Mouse (Mus musculus): Measurements from ENCODE around the gene Tepsin. TPM values are rescaled to one million over a fixed set of nuclear protein-coding genes. Genes with fewer than 3 reads are reported as not detected.

The Tepsin gene
- polyA plus RNA-seq, 1 experiment = 12.2 TPM

DNA sequence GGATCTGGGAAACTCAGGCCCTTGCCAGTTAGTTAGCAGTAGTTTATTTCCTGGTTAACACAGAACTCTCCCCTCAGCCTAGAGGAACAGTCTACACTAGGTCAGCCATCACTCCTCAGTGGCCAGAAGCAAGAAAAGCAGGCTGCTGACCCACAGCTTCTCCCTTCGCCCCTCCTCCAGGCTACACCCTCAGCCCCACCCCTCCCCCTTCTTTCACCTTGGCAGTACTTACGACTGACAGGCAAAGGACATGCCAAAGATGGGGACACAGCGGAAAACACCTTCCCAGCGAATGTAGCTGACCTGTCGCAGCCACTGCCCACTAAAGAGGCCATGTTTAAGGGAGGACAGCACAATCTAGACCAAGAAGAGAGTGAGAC lies 39.1 kb upstream of the Tepsin start:
- Histone ChIP-seq H3K4me1 (ENCODE audit: control insufficient read depth, insufficient read depth, low read length) (no peaks in the 10 kb centered on the region), H3K9ac (ENCODE audit: low read depth, poor library complexity, severe bottlenecking) (no peak overlapping the region), H3K9me3 (replicated peaks; ENCODE audit: control insufficient read depth, insufficient read depth, low read length, poor library complexity, severe bottlenecking) (no peaks in the 10 kb centered on the region), H3K36me3 (ENCODE audit: control insufficient read depth, insufficient read depth, low read length, poor library complexity, severe bottlenecking) (no peaks in the 10 kb centered on the region; the same call in 1 of the 2 replicates), H3K4me3 (ENCODE audit: low read depth, low read length) (no peak overlapping the region), H3K27me3 (ENCODE audit: control insufficient read depth, insufficient read depth, low read length, poor library complexity, severe bottlenecking) (no peaks in the 10 kb centered on the region), H3K27ac (ENCODE audit: insufficient read depth, low read length) (no peak overlapping the region)
- TF ChIP-seq EP300 (IDR thresholded peaks at IDR 0.05; ENCODE audit: insufficient read depth, low read depth, low read length) = no peak

DNA sequence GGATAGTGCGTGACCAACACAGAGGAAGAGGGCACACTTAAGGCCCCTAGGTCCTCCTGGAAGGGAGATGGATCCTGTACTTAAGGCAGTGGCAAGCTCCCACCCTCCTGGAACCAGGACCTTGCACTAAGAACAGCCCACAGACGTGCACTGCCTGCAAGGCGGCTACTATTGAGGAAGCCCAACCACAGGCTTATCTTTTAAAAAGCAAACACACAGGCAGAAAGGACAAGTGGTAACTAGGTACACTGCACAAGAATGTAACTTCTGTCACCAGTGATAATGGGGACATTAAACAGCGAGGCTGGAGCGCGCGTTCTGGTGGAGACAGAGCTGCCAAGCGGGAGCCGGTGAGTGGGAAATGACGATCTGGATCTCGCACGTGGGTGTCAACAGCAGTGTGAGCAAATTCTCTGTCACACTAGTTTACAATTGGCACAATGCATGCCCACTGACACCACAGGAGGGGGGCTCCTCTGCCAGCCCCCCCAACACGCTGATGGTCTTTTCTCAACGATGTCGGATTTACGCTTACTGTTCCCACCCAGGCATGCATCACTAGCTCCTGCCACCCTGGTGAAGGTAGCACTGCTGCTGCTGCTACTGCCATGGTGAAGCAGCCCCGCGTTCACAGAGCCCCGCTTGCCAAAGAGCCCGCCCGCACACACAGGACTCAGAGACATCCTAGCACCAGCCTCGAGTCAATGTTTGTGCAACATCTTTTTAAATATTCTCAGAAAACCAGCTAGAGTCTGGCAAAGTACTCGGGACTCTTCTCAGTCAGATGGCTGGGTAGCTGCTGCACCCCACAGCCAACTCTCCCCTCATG lies 38.5 kb upstream of the Tepsin start:
- no peak overlapping the region for H3K4me3 ChIP-seq (ENCODE audit: low read depth, low read length)
- H3K36me3 ChIP-seq (ENCODE audit: control insufficient read depth, insufficient read depth, low read length, poor library complexity, severe bottlenecking) = no peaks in the 10 kb centered on the region; the same call in 1 of the 2 replicates
- H3K27ac ChIP-seq (ENCODE audit: insufficient read depth, low read length) = no peak overlapping the region
- H3K4me1 ChIP-seq (ENCODE audit: control insufficient read depth, insufficient read depth, low read length) = no peaks in the 10 kb centered on the region
- TF ChIP-seq POLR2A (IDR thresholded peaks at IDR 0.05; ENCODE audit: insufficient read depth, low read length) (no peak), EP300 (IDR thresholded peaks at IDR 0.05; ENCODE audit: insufficient read depth, low read depth, low read length) (no peak), CTCF (IDR thresholded peaks at IDR 0.05; ENCODE audit: low read depth, low read length) (no peak)
- H3K9ac ChIP-seq (ENCODE audit: low read depth, poor library complexity, severe bottlenecking) = no peak overlapping the region
- H3K9me3 ChIP-seq (replicated peaks; ENCODE audit: control insufficient read depth, insufficient read depth, low read length, poor library complexity, severe bottlenecking) = no peaks in the 10 kb centered on the region
- no peaks in the 10 kb centered on the region for H3K27me3 ChIP-seq (ENCODE audit: control insufficient read depth, insufficient read depth, low read length, poor library complexity, severe bottlenecking)

DNA sequence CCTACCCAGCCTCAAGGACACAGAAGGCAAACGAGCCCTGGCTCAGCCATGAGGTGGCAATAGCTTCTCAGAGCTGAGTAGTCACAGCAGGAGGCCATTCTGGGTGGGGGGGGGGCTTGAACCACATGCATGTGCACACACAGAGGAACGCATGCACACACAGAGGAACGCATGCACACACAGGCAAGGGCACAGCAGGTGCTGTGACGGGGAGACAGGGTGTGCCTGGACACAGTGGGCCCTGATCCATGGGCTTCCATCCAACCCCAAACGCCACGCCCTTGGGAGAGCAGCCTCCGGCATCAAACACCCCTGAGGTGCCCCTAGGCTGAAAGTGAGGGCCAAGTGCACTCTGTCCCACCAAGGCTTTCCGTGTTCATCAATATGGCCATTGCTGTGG lies 37.7 kb upstream of the Tepsin start:
- no peaks in the 10 kb centered on the region for H3K9me3 ChIP-seq (replicated peaks; ENCODE audit: control insufficient read depth, insufficient read depth, low read length, poor library complexity, severe bottlenecking)
- no peaks in the 10 kb centered on the region; the same call in 1 of the 2 replicates for H3K36me3 ChIP-seq (ENCODE audit: control insufficient read depth, insufficient read depth, low read length, poor library complexity, severe bottlenecking)
- H3K9ac ChIP-seq (ENCODE audit: low read depth, poor library complexity, severe bottlenecking) = no peak overlapping the region
- H3K4me1 ChIP-seq (ENCODE audit: control insufficient read depth, insufficient read depth, low read length) = no peaks in the 10 kb centered on the region
- H3K27ac ChIP-seq (ENCODE audit: insufficient read depth, low read length) = no peak overlapping the region
- no peaks in the 10 kb centered on the region for H3K27me3 ChIP-seq (ENCODE audit: control insufficient read depth, insufficient read depth, low read length, poor library complexity, severe bottlenecking)
- TF ChIP-seq CTCF (IDR thresholded peaks at IDR 0.05; ENCODE audit: low read depth, low read length) = no peak
- TF ChIP-seq POLR2A (IDR thresholded peaks at IDR 0.05; ENCODE audit: insufficient read depth, low read length) = no peak
- TF ChIP-seq EP300 (IDR thresholded peaks at IDR 0.05; ENCODE audit: insufficient read depth, low read depth, low read length) = no peak
- H3K4me3 ChIP-seq (ENCODE audit: low read depth, low read length) = no peak overlapping the region

DNA sequence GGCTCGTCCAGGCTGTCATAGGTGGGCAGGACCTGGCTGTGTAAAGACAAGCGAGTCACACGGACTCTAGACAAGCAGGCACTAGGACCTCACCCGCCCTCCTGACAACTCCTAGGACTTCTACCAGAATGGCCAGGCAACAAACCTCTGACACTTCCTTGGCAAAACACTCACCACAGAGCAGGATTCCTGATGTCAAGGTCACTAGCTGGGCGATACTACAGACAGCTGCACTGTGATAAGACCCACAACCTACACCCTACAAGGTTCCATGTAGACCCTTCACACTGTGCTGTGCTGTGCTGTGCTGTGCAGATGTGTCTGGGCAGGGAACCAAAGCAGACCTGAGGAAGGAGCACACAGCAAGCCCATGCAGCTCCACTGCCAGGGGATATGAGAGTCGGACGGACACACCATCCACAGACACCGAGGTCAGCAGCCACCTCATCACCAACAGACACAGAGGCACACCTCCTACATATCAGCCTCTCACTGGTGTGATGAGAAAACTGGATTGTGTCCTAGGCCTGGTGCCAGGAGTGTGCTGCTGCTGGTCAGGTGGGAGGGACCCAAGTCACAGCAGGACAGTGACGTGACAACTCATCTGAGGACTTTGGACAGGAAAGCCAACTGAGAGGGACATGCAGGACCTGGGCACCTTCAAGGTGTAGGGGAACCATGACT lies 36.5 kb upstream of the Tepsin start:
- Histone ChIP-seq H3K9me3 (replicated peaks; ENCODE audit: control insufficient read depth, insufficient read depth, low read length, poor library complexity, severe bottlenecking) (no peaks in the 10 kb centered on the region), H3K9ac (ENCODE audit: low read depth, poor library complexity, severe bottlenecking) (no peak overlapping the region), H3K4me1 (ENCODE audit: control insufficient read depth, insufficient read depth, low read length) (no peaks in the 10 kb centered on the region), H3K27me3 (ENCODE audit: control insufficient read depth, insufficient read depth, low read length, poor library complexity, severe bottlenecking) (no peaks in the 10 kb centered on the region), H3K27ac (ENCODE audit: insufficient read depth, low read length) (no peak overlapping the region), H3K4me3 (ENCODE audit: low read depth, low read length) (no peak overlapping the region), H3K36me3 (ENCODE audit: control insufficient read depth, insufficient read depth, low read length, poor library complexity, severe bottlenecking) (no peaks in the 10 kb centered on the region; the same call in 1 of the 2 replicates)
- TF ChIP-seq POLR2A (IDR thresholded peaks at IDR 0.05; ENCODE audit: insufficient read depth, low read length) (no peak), CTCF (IDR thresholded peaks at IDR 0.05; ENCODE audit: low read depth, low read length) (no peak), EP300 (IDR thresholded peaks at IDR 0.05; ENCODE audit: insufficient read depth, low read depth, low read length) (no peak)

DNA sequence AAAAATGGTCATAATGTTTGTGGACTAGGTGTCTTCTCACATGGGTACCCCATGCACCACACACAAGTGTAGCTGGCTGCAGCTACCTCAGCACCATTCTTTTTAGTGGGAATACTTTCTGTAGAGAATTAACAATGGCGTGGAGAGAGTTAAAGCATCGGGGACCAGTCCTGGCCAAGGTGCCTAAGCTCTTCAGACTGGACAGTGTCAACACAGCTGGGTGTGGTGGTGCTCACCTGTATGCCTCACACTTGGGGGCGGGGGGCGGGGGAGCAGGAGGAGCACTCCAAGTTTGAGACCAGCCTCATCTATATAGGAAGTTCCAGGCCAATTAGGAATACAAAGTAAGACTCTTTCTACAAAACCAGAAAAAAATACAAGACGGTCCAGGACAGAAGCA lies 35.6 kb upstream of the Tepsin start:
- Histone ChIP-seq H3K4me1 (ENCODE audit: control insufficient read depth, insufficient read depth, low read length) (no peaks in the 10 kb centered on the region), H3K9me3 (replicated peaks; ENCODE audit: control insufficient read depth, insufficient read depth, low read length, poor library complexity, severe bottlenecking) (no peaks in the 10 kb centered on the region), H3K36me3 (ENCODE audit: control insufficient read depth, insufficient read depth, low read length, poor library complexity, severe bottlenecking) (no peaks in the 10 kb centered on the region; the same call in 1 of the 2 replicates), H3K9ac (ENCODE audit: low read depth, poor library complexity, severe bottlenecking) (no peak overlapping the region), H3K4me3 (ENCODE audit: low read depth, low read length) (no peak overlapping the region), H3K27me3 (ENCODE audit: control insufficient read depth, insufficient read depth, low read length, poor library complexity, severe bottlenecking) (no peaks in the 10 kb centered on the region), H3K27ac (ENCODE audit: insufficient read depth, low read length) (no peak overlapping the region)
- no peak for TF ChIP-seq CTCF (IDR thresholded peaks at IDR 0.05; ENCODE audit: low read depth, low read length)

DNA sequence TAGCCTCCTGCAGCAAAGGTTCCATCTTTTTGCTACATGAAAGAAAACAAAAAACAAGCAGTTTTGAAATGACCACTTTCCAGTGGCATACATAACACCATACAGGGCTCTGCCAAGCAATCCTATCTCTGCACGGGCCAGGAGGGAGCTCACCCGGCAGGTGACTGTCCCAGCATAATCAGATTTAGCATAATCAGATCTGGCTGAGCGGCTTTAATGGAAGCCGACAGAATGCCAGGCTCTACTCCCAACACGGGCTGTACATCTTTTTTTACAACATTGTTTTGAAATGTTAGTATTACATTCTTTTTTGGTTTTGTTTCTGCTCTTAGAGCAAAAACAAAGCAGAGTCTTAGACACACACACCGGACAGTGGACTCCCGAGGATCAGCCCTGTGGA lies 30.8 kb upstream of the Tepsin start:
- H3K27me3 ChIP-seq (ENCODE audit: control insufficient read depth, insufficient read depth, low read length, poor library complexity, severe bottlenecking) = no peaks in the 10 kb centered on the region
- peaks cover 5% of the 10 kb centered on the region; the same call in 1 of the 2 replicates for H3K36me3 ChIP-seq (ENCODE audit: control insufficient read depth, insufficient read depth, low read length, poor library complexity, severe bottlenecking)
- no peak for TF ChIP-seq EP300 (IDR thresholded peaks at IDR 0.05; ENCODE audit: insufficient read depth, low read depth, low read length)
- no peak for TF ChIP-seq POLR2A (IDR thresholded peaks at IDR 0.05; ENCODE audit: insufficient read depth, low read length)
- no peak for TF ChIP-seq CTCF (IDR thresholded peaks at IDR 0.05; ENCODE audit: low read depth, low read length)
- H3K4me1 ChIP-seq (ENCODE audit: control insufficient read depth, insufficient read depth, low read length) = no peaks in the 10 kb centered on the region
- H3K9ac ChIP-seq (ENCODE audit: low read depth, poor library complexity, severe bottlenecking) = no peak overlapping the region
- H3K9me3 ChIP-seq (replicated peaks; ENCODE audit: control insufficient read depth, insufficient read depth, low read length, poor library complexity, severe bottlenecking) = no peaks in the 10 kb centered on the region
- H3K27ac ChIP-seq (ENCODE audit: insufficient read depth, low read length) = no peak overlapping the region
- H3K4me3 ChIP-seq (ENCODE audit: low read depth, low read length) = no peak overlapping the region
